Mouse (Mus musculus): ENCODE measurements around the gene Mmp24. TPM values are rescaled to one million over a fixed set of nuclear protein-coding genes. Genes with fewer than 3 reads are reported as not detected.
A peak's percentile ranks its signal among the peaks of the same experiment; 100 is the strongest.

Gene Mmp24
- total RNA-seq, 1 experiment from 2014 or later, result 0.10 TPM

GRCm38 (mm10) chr2:155804053-155804452, 28.9 kb downstream of the Mmp24 start:
- no peak for ATAC-seq (replicated peaks in 1 of 2; ENCODE audit: insufficient read depth in 1 of 2, low FRiP score in 2 of 2, low TSS enrichment in 1 of 2, low read depth in 1 of 2, poor library complexity in 2 of 2, severe bottlenecking in 2 of 2)

DNA sequence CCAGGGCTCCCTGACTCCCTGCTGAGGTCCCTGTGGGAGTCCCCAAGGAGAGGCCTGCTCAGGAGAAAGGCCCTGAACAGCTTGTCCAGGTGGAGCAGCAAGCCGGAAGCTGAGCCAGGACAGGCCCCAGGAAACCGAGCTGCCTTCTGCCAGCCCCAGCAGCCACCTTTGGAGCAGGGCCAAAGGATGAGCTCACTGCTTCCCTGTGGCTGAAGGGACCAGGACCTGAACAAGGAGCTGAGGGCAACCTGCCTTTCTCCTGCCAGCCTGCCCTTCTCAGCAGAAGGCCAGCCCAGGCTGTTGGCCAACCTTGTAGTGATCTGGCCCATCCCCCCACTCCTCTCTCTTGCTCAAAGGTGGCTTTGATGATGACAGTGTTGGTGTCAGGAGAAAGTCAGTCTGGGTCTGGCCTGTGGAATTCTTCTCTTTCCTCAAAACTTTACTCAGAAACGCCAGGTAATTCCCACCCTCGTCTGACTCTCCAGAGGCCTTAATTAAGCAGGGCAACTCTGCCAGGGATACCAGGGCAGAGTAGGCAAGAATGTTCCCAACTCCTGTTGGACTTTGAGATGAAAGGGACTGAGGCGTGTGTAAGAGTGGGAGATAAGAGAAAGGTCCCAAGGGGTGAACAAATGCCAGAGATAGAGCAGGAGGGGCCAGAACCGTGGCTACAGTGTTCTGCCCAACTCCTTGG, 30.2 kb downstream of the Mmp24 start:
- ATAC-seq (replicated peaks in 1 of 2; ENCODE audit: insufficient read depth in 1 of 2, low FRiP score in 2 of 2, low TSS enrichment in 1 of 2, low read depth in 1 of 2, poor library complexity in 2 of 2, severe bottlenecking in 2 of 2), result no peak

- no peak for ATAC-seq (replicated peaks in 1 of 2; ENCODE audit: insufficient read depth in 1 of 2, low FRiP score in 2 of 2, low TSS enrichment in 1 of 2, low read depth in 1 of 2, poor library complexity in 2 of 2, severe bottlenecking in 2 of 2)
Measured at GRCm38 (mm10) chr2:155805925-155806255, 30.7 kb downstream of the Mmp24 start.

GRCm38 (mm10) chr2:155806548-155806947, 31.4 kb downstream of the Mmp24 start:
- ATAC-seq (replicated peaks in 1 of 2; ENCODE audit: insufficient read depth in 1 of 2, low FRiP score in 2 of 2, low TSS enrichment in 1 of 2, low read depth in 1 of 2, poor library complexity in 2 of 2, severe bottlenecking in 2 of 2), result no peak

GRCm38 (mm10) chr2:155807408-155807807, 32.3 kb downstream of the Mmp24 start:
- no peak for ATAC-seq (replicated peaks in 1 of 2; ENCODE audit: insufficient read depth in 1 of 2, low FRiP score in 2 of 2, low TSS enrichment in 1 of 2, low read depth in 1 of 2, poor library complexity in 2 of 2, severe bottlenecking in 2 of 2)

DNA sequence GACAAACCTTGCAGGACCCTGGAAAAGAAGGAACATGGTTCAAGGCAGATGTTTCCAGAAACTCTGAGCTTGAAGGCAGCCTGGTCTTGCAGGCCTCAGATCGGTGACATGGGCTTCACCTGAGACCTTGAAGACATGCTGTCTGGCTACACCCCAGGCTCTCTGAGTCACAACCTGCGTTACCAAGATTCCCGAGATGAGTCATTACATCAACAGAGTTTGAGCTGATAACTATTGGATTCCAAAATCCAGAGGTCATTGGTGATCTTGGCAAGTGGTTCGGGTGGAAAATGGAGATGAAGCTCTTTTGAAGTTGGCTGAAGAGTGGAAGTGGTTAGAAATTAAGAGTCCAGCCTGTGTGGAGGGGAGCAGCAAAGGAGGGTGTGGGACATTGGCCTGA, 34.5 kb downstream of the Mmp24 start:
- no peak for ATAC-seq (replicated peaks in 1 of 2; ENCODE audit: insufficient read depth in 1 of 2, low FRiP score in 2 of 2, low TSS enrichment in 1 of 2, low read depth in 1 of 2, poor library complexity in 2 of 2, severe bottlenecking in 2 of 2)

- peak; percentile 51 to 75 for ATAC-seq (replicated peaks in 1 of 2; ENCODE audit: insufficient read depth in 1 of 2, low FRiP score in 2 of 2, low TSS enrichment in 1 of 2, low read depth in 1 of 2, poor library complexity in 2 of 2, severe bottlenecking in 2 of 2)
Measured at GRCm38 (mm10) chr2:155811821-155812396, 36.8 kb downstream of the Mmp24 start.

GRCm38 (mm10) chr2:155812637-155813036, 37.5 kb downstream of the Mmp24 start:
- ATAC-seq (replicated peaks in 1 of 2; ENCODE audit: insufficient read depth in 1 of 2, low FRiP score in 2 of 2, low TSS enrichment in 1 of 2, low read depth in 1 of 2, poor library complexity in 2 of 2, severe bottlenecking in 2 of 2), result no peak

DNA sequence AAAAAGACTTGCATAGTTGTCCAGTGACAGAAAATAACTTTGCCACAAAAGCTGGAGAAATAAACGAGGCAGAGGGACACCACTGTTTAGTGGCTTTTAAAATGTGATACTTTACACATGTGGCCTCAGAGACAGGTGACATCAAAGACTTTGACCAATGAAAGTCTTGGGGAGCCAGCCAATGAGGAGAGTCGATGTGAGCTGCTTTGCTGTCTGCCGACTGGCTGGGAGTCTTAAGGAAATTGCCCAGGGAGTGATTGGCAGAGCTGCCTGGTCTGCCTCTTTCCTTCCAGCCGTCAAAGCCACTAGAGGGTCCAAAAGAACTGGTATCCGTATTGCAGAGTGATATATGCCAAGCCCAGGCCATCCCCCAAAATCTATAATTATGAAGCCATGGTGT, 39.7 kb downstream of the Mmp24 start:
- no peak; a peak in 1 of 4 replicates for ATAC-seq (replicated peaks in 1 of 2; ENCODE audit: insufficient read depth in 1 of 2, low FRiP score in 2 of 2, low TSS enrichment in 1 of 2, low read depth in 1 of 2, poor library complexity in 2 of 2, severe bottlenecking in 2 of 2)

DNA sequence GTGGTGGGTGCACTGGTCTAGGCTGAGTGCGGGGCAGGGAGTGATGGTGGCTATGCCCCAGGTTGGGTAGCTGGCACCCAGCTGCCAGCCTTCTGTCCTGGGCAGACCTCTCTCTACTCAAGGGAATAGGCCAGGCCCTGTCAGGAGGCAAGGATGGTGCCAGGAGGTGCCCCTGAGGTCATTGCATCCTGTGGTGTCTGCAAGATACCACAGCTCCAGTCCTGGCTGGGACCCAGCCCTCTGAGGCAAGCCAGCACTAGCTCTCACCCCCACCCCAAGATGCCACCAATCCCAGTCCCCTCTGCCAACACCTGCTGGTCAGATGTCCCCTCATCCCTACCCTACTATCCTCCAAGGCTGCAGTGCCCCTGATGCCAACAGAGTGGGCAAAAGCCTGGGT, 41.0 kb downstream of the Mmp24 start:
- no peak for ATAC-seq (replicated peaks in 1 of 2; ENCODE audit: insufficient read depth in 1 of 2, low FRiP score in 2 of 2, low TSS enrichment in 1 of 2, low read depth in 1 of 2, poor library complexity in 2 of 2, severe bottlenecking in 2 of 2)

GRCm38 (mm10) chr2:155817301-155818245, 42.4 kb downstream of the Mmp24 start:
- no peak for ATAC-seq (replicated peaks in 1 of 2; ENCODE audit: insufficient read depth in 1 of 2, low FRiP score in 2 of 2, low TSS enrichment in 1 of 2, low read depth in 1 of 2, poor library complexity in 2 of 2, severe bottlenecking in 2 of 2)

DNA sequence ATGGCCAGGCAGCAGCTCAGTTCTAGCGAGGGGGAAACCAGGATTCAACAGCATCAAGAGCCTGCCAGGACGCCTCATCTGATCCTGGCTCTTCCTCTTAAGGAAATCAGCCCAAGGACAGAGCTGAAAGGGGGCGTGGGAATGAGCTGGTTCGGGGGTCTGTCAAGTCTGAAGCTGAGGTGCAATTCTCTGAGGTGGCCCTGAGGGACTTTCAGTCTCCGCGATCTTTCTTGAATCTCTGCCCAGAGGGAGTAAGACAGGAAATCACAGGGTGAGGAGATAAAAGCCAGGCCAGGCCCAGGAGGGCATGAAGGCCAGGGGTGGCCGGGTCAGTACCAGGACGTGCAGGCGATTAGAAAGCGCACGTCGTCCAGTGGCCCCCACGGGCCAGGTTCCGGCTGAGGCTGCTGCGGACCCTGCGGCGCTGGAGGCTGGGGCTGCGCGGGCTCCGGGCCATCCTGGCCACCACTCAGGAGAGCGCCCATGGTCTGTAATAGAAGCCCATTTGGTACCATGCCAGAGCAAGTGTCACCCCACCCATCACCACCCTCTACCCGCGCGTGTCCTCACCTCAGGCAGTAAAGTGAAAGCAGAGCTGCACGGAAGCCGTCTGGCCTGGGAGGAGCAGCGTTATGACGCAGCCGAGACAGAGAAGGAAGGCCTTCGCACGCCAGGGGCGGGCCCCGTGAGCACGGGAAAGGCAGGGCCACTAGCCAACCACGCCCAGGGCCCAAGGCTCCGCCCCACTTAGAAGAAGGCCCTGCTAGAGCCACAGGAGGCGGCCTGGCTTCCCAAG, 43.7 kb downstream of the Mmp24 start:
- ATAC-seq (replicated peaks in 1 of 2; ENCODE audit: insufficient read depth in 1 of 2, low FRiP score in 2 of 2, low TSS enrichment in 1 of 2, low read depth in 1 of 2, poor library complexity in 2 of 2, severe bottlenecking in 2 of 2), result peak; percentile 96 to 97

DNA sequence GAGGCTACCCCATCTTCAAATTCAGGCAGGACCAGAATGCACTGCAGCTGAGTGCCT, 44.1 kb downstream of the Mmp24 start, which contains the start of gene BC029722:
Gene BC029722 (minus strand): TSS at position 35 of the 57 bp plus-strand sequence.
- ATAC-seq (replicated peaks in 1 of 2; ENCODE audit: insufficient read depth in 1 of 2, low FRiP score in 2 of 2, low TSS enrichment in 1 of 2, low read depth in 1 of 2, poor library complexity in 2 of 2, severe bottlenecking in 2 of 2), result no peak

DNA sequence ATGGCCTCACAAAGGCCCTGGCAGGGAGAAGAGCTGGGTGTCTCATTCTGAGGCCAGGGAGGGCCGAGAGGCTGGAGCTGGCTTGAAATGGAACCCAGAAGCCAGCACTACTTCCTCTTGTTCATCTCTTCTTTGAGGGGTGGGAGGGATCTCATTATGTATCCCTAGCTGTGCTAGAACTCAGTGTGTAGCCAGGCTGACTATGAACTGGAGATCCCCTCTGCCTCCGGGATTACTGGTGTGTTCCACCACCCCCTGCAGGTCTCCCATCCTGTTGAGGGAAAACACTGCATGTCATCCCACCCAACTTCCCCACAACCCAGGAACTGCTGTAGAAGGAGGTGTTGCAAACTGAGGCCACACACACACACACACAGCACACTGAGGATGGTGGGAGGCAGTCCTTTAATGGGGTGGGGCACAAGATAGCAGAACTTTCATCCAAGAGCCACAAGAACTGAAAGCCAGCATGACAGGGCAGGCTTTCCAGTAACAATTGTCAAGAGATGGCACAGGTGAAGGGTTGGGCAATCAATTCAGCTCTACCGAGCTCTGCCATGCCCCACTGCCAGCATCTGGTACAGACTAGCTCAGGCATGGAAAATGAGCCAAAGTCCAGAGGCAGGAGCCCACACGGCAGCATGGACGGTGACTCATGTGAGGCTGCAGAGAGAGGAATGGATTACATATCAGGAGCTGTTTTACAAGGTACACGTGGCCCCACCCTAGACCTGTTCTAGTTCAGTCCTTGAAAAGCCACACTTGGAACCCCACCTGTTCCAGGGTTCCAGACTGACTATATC, 44.5 kb downstream of the Mmp24 start:
- ATAC-seq (replicated peaks in 1 of 2; ENCODE audit: insufficient read depth in 1 of 2, low FRiP score in 2 of 2, low TSS enrichment in 1 of 2, low read depth in 1 of 2, poor library complexity in 2 of 2, severe bottlenecking in 2 of 2), result peak; percentile 9 to 33

DNA sequence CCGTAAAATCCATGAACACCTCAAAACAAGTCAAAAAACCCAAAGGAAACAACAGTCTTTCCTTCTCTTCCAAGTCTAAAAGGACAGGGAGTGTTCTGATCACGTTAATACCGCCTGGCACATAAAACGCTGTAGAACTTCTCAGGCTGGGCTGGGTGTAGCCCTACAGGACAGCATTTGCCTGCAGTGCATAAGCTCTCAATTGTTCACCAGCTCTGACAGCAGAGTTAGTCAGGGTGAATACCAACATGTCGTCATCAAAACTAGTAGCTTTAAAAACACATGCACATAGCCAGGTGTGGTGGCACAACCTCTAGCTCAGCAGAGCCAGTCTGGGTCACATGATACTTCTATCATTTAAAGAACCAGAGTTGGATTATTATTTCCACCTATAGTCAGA, 45.6 kb downstream of the Mmp24 start:
- no peak for ATAC-seq (replicated peaks in 1 of 2; ENCODE audit: insufficient read depth in 1 of 2, low FRiP score in 2 of 2, low TSS enrichment in 1 of 2, low read depth in 1 of 2, poor library complexity in 2 of 2, severe bottlenecking in 2 of 2)

- ATAC-seq (replicated peaks in 1 of 2; ENCODE audit: insufficient read depth in 1 of 2, low FRiP score in 2 of 2, low TSS enrichment in 1 of 2, low read depth in 1 of 2, poor library complexity in 2 of 2, severe bottlenecking in 2 of 2), result no peak
Measured at GRCm38 (mm10) chr2:155823722-155824121, 48.6 kb downstream of the Mmp24 start.

- peak in 1 of 2 experiments; percentile 8; a peak in 2 of 4 replicates for ATAC-seq (replicated peaks in 1 of 2; ENCODE audit: insufficient read depth in 1 of 2, low FRiP score in 2 of 2, low TSS enrichment in 1 of 2, low read depth in 1 of 2, poor library complexity in 2 of 2, severe bottlenecking in 2 of 2)
Measured at GRCm38 (mm10) chr2:155825904-155826629, 50.9 kb downstream of the Mmp24 start.

Data from hematopoietic stem cell, adult 5-6 weeks (primary cell).